Mouse (Mus musculus) bone marrow, adult 2 months (tissue): Measurements from ENCODE around the gene Gcg.

Experiments used
- CTCF ChIP-seq: fragments of 200-500 bp; IDR thresholded peaks from 2 replicates; pipeline ENCODE4 v1.5.1; 2011; ENCODE audit warnings: low read length, control low read depth; ENCODE audit not compliant: control insufficient read depth, insufficient read depth
- POLR2A ChIP-seq: fragments of 200-500 bp; IDR thresholded peaks from 2 replicates; pipeline ENCODE4 v1.6.1; 2011; ENCODE audit warnings: low read depth, mild to moderate bottlenecking, control low read depth, low read length, borderline replicate concordance; ENCODE audit not compliant: control insufficient read depth

GRCm38 (mm10) chr2:62484906-62485305 lies 1.5 kb upstream of the Gcg start:
- 0 out of 2 replicates have a peak, but pooled peaks have one; percentile 7 for TF ChIP-seq CTCF
- no peak for TF ChIP-seq POLR2A
